Mouse (Mus musculus) liver, embryonic 15.5 days (tissue): ENCODE data around the gene Mast1. TPM values are rescaled to one million over a fixed set of nuclear protein-coding genes. Genes with fewer than 3 reads are reported as not detected.

Experiments used
- ATAC-seq: fragments of 200-750 bp; cut with Nextera tagmentation; 2 replicates; pipeline ENCODE4 v1.8.0; 2017; ENCODE audit warnings: moderate number of reproducible peaks, mild to moderate bottlenecking, moderate library complexity; ENCODE audit not compliant: insufficient read depth
- H3K27ac ChIP-seq: fragments of 300-500 bp; sonication (generic); replicated peaks from 2 replicates; pipeline ENCODE4 v1.5.1; 2015; ENCODE audit warnings: mild to moderate bottlenecking, inconsistent platforms
- H3K27me3 ChIP-seq: fragments of 300-500 bp; sonication (generic); 2 replicates; pipeline ENCODE4 v1.6.1; 2015; ENCODE audit warnings: mild to moderate bottlenecking, inconsistent platforms
- H3K36me3 ChIP-seq: fragments of 300-500 bp; sonication (generic); replicated peaks from 2 replicates; pipeline ENCODE4 v1.6.1; 2015; ENCODE audit warnings: moderate library complexity, mild to moderate bottlenecking, inconsistent platforms
- H3K4me1 ChIP-seq: fragments of 300-500 bp; sonication (generic); replicated peaks from 2 replicates; pipeline ENCODE4 v1.6.1; 2015; ENCODE audit warnings: inconsistent platforms
- H3K4me2 ChIP-seq: fragments of 300-500 bp; sonication (generic); 2 replicates; pipeline ENCODE4 v1.6.1; 2015; ENCODE audit warnings: moderate library complexity, mild to moderate bottlenecking, inconsistent platforms
- H3K4me3 ChIP-seq: fragments of 300-500 bp; sonication (generic); replicated peaks from 2 replicates; pipeline ENCODE4 v1.5.1; 2015; ENCODE audit warnings: mild to moderate bottlenecking, inconsistent platforms
- H3K9ac ChIP-seq: fragments of 300-500 bp; sonication (generic); 2 replicates; pipeline ENCODE4 v1.6.1; 2015; ENCODE audit warnings: moderate library complexity, mild to moderate bottlenecking, inconsistent platforms
- H3K9me3 ChIP-seq: fragments of 300-500 bp; sonication (generic); replicated peaks from 2 replicates; pipeline ENCODE4 v1.6.1; 2016; ENCODE audit warnings: inconsistent platforms
- WGBS: fragments of 180-500 bp; shearing (Covaris S2); methylation state at CpG from one replicate; pipeline ENCODE4 v1.1.7; 2015; ENCODE audit warnings: mixed read lengths; ENCODE audit not compliant: insufficient replicate concordance; 5-methylcytosine and 5-hydroxymethylcytosine counted together
- polyA plus RNA-seq: library from polyadenylated mRNA; unstranded; fragments of >200 nt; fragmentation: Nextera tagmentation; extraction: Ambion mirVana; gene quantifications from 2 replicates; pipeline ENCODE4 v1.2.1, GENCODE M21; 2015

Mast1 gene
- polyA plus RNA-seq, 1 experiment from 2014 or later, result 0.23 TPM

- no peak for ATAC-seq
- Histone ChIP-seq H3K4me1 (peaks cover 83% of the 10 kb centered on the region), H3K4me3 (peak overlapping the region; percentile 85), H3K27ac (peak overlapping the region; percentile 97), H3K27me3 (no peaks in the 10 kb centered on the region), H3K36me3 (peaks cover 56% of the 10 kb centered on the region), H3K9me3 (no peaks in the 10 kb centered on the region), H3K9ac (peak overlapping the region; percentile 95), H3K4me2 (peak overlapping the region; percentile 99)
- WGBS, result 9% methylated on average over 21 of the region's 21 CpGs
Measured at GRCm38 (mm10) chr8:84970135-84970790, 33.1 kb upstream of the Mast1 start.

- Histone ChIP-seq H3K9ac (peak within 1 kb of the TSS; percentile 95), H3K36me3 (peaks cover 49% of the 10 kb centered on the region), H3K9me3 (no peaks in the 10 kb centered on the region), H3K4me3 (peak within 1 kb of the TSS; percentile 85), H3K27me3 (no peaks in the 10 kb centered on the region), H3K27ac (peak within 1 kb of the TSS; percentile 97), H3K4me1 (peaks cover 82% of the 10 kb centered on the region), H3K4me2 (peak within 1 kb of the TSS; percentile 99)
- WGBS, result under 1% methylated on average over 56 of the region's 56 CpGs
- ATAC-seq, result peak; percentile 68
Measured at GRCm38 (mm10) chr8:84969241-84970134, 32.3 kb upstream of the Mast1 start, which contains the start of the genes Gm49661, Prdx2 and Rnaseh2a. Gm49661 (minus strand) TSS chr8:84969433. Prdx2 (plus strand) TSS chr8:84969587. Rnaseh2a (minus strand) TSS chr8:84969767.

- H3K4me3 ChIP-seq, result peak overlapping the region; percentile 85
- WGBS, result 8% methylated on average over 2 of the region's 2 CpGs
- no peaks in the 10 kb centered on the region for H3K27me3 ChIP-seq
- ATAC-seq, result no peak
- H3K9me3 ChIP-seq, result no peaks in the 10 kb centered on the region
- peaks cover 46% of the 10 kb centered on the region for H3K36me3 ChIP-seq
- peaks cover 82% of the 10 kb centered on the region for H3K4me1 ChIP-seq
- H3K4me2 ChIP-seq, result peak overlapping the region; percentile 99
- peak overlapping the region; percentile 97 for H3K27ac ChIP-seq
- H3K9ac ChIP-seq, result peak overlapping the region; percentile 95
Measured at GRCm38 (mm10) chr8:84968650-84969049, 31.5 kb upstream of the Mast1 start.

GRCm38 (mm10) chr8:84967532-84968304 lies 30.6 kb upstream of the Mast1 start:
- H3K4me2 ChIP-seq, result peak overlapping the region; percentile 99
- ATAC-seq, result no peak
- H3K4me1 ChIP-seq, result peaks cover 73% of the 10 kb centered on the region
- H3K27me3 ChIP-seq, result no peaks in the 10 kb centered on the region
- WGBS, result 80% methylated on average over 13 of the region's 13 CpGs
- H3K9me3 ChIP-seq, result no peaks in the 10 kb centered on the region
- peak overlapping the region; percentile 85; the same call in 1 of the 2 replicates for H3K4me3 ChIP-seq
- peak overlapping the region; percentile 95; the same call in 1 of the 2 replicates for H3K9ac ChIP-seq
- peak overlapping the region; percentile 97 for H3K27ac ChIP-seq
- H3K36me3 ChIP-seq, result peaks cover 42% of the 10 kb centered on the region

GRCm38 (mm10) chr8:84966603-84967002 lies 29.4 kb upstream of the Mast1 start:
- H3K4me1 ChIP-seq, result peaks cover 61% of the 10 kb centered on the region
- H3K4me3 ChIP-seq, result peak overlapping the region; percentile 85
- H3K9ac ChIP-seq, result peak overlapping the region; percentile 51; the same call in 1 of the 2 replicates

GRCm38 (mm10) chr8:84965731-84966291 lies 28.7 kb upstream of the Mast1 start:
- no peaks in the 10 kb centered on the region for H3K27me3 ChIP-seq
- under 1% methylated on average over 41 of the region's 41 CpGs for WGBS
- H3K4me1 ChIP-seq, result peaks cover 58% of the 10 kb centered on the region
- peak overlapping the region; percentile 99 for H3K4me2 ChIP-seq
- ATAC-seq, result peak; percentile 70
- peak overlapping the region; percentile 76 for H3K9ac ChIP-seq
- H3K36me3 ChIP-seq, result peaks cover 42% of the 10 kb centered on the region
- peak overlapping the region; percentile 97 for H3K27ac ChIP-seq
- H3K4me3 ChIP-seq, result peak overlapping the region; percentile 85
- no peaks in the 10 kb centered on the region for H3K9me3 ChIP-seq

More at GRCm38 (mm10) chr8:84966603-84967002, 29.4 kb upstream of the Mast1 start:
- no peaks in the 10 kb centered on the region for H3K9me3 ChIP-seq
- H3K27me3 ChIP-seq, result no peaks in the 10 kb centered on the region
- peak overlapping the region; percentile 97 for H3K27ac ChIP-seq
- peaks cover 42% of the 10 kb centered on the region for H3K36me3 ChIP-seq
- WGBS, result 15% methylated on average over 3 of the region's 3 CpGs
- H3K4me2 ChIP-seq, result peak overlapping the region; percentile 99
- no peak for ATAC-seq

- Histone ChIP-seq H3K9me3 (no peaks in the 10 kb centered on the region), H3K27ac (no peak overlapping the region), H3K9ac (no peak overlapping the region), H3K4me2 (peak overlapping the region; percentile 99), H3K36me3 (peaks cover 52% of the 10 kb centered on the region), H3K4me1 (peaks cover 49% of the 10 kb centered on the region), H3K27me3 (no peaks in the 10 kb centered on the region), H3K4me3 (peak overlapping the region; percentile 85; the same call in 1 of the 2 replicates)
- 71% methylated on average over 4 of the region's 4 CpGs for WGBS
- no peak for ATAC-seq
Measured at GRCm38 (mm10) chr8:84963952-84964351, 26.8 kb upstream of the Mast1 start.

- H3K4me1 ChIP-seq, result peaks cover 10% of the 10 kb centered on the region
- no peak for ATAC-seq
- WGBS, result 85% methylated on average over 7 of the region's 7 CpGs
- H3K9me3 ChIP-seq, result no peaks in the 10 kb centered on the region
- no peak overlapping the region for H3K4me2 ChIP-seq
- H3K36me3 ChIP-seq, result peaks cover 75% of the 10 kb centered on the region
- no peak overlapping the region for H3K9ac ChIP-seq
- no peak overlapping the region for H3K4me3 ChIP-seq
- H3K27ac ChIP-seq, result no peak overlapping the region
- no peaks in the 10 kb centered on the region; the same call in 1 of the 2 replicates for H3K27me3 ChIP-seq
Measured at GRCm38 (mm10) chr8:84959811-84960210, 22.7 kb upstream of the Mast1 start.

- ATAC-seq, result no peak
- no peaks in the 10 kb centered on the region for H3K9me3 ChIP-seq
- 40% methylated on average over 2 of the region's 2 CpGs for WGBS
- H3K36me3 ChIP-seq, result peaks cover 55% of the 10 kb centered on the region
- H3K4me2 ChIP-seq, result no peak overlapping the region
- peaks cover 10% of the 10 kb centered on the region for H3K4me1 ChIP-seq
- H3K27me3 ChIP-seq, result peaks cover 21% of the 10 kb centered on the region
- no peak overlapping the region for H3K4me3 ChIP-seq
- no peak overlapping the region for H3K27ac ChIP-seq
- no peak overlapping the region for H3K9ac ChIP-seq
Measured at GRCm38 (mm10) chr8:84956768-84957167, 19.6 kb upstream of the Mast1 start.

GRCm38 (mm10) chr8:84952612-84953255 lies 15.6 kb upstream of the Mast1 start:
- 6% methylated on average over 18 of the region's 18 CpGs for WGBS
- ATAC-seq, result peak; percentile 40; the same call in 1 of the 2 replicates
- no peaks in the 10 kb centered on the region for H3K9me3 ChIP-seq
- no peak overlapping the region for H3K9ac ChIP-seq
- H3K4me2 ChIP-seq, result peak overlapping the region; percentile 31
- H3K27ac ChIP-seq, result no peak overlapping the region
- H3K4me1 ChIP-seq, result peaks cover 10% of the 10 kb centered on the region
- H3K4me3 ChIP-seq, result no peak overlapping the region
- H3K36me3 ChIP-seq, result peaks cover 15% of the 10 kb centered on the region
- H3K27me3 ChIP-seq, result peaks cover 59% of the 10 kb centered on the region
